Mouse (Mus musculus) cerebellum, adult 2 months (tissue): ENCODE measurements around the gene Prkcq. TPM values are rescaled to one million over a fixed set of nuclear protein-coding genes. Genes with fewer than 3 reads are reported as not detected.
"Not testable (repeated sequence)": the region's sequence is repeated elsewhere in the genome, so short reads cannot be mapped to it uniquely, and the experiment has no call there.

ENCODE experiments used
- DNase-seq, 2 experiments: peaks; one replicate each; pipeline ENCODE4 v3.0.0; 2021
- H3K27ac ChIP-seq: fragments of 200-500 bp; 2 replicates; pipeline ENCODE4 v1.5.1; 2012; ENCODE audit warnings: low read length, control low read depth, inconsistent platforms; ENCODE audit not compliant: insufficient read depth
- H3K27me3 ChIP-seq: fragments of 200-500 bp; 2 replicates; pipeline ENCODE4 v1.6.1; 2012; ENCODE audit warnings: inconsistent platforms, mild to moderate bottlenecking, low read length, moderate library complexity; ENCODE audit not compliant: control insufficient read depth, insufficient read depth
- H3K4me1 ChIP-seq: fragments of 200-500 bp; 2 replicates; pipeline ENCODE4 v1.6.1; 2011; ENCODE audit warnings: low read length; ENCODE audit not compliant: control insufficient read depth, insufficient read depth
- H3K4me3 ChIP-seq: fragments of 200-500 bp; replicated peaks from 2 replicates; pipeline ENCODE3; 2011; ENCODE audit warnings: mild to moderate bottlenecking, low read depth, low read length, control low read depth; ENCODE audit not compliant: insufficient read depth
- CTCF ChIP-seq: fragments of 200-500 bp; IDR thresholded peaks from 2 replicates; pipeline ENCODE4 v1.5.1; 2011; ENCODE audit warnings: low read depth, mild to moderate bottlenecking, control low read depth, low read length, moderate library complexity, borderline replicate concordance; ENCODE audit not compliant: insufficient read depth
- POLR2A ChIP-seq: fragments of 200-500 bp; IDR thresholded peaks from 2 replicates; pipeline ENCODE4 v1.6.1; 2011; ENCODE audit warnings: low read length, control low read depth, borderline replicate concordance; ENCODE audit not compliant: insufficient read depth
- WGBS: fragments of 180-500 bp; shearing (Covaris S2); methylation state at CpG from one replicate; pipeline ENCODE4 v1.1.7; 2018; 5-methylcytosine and 5-hydroxymethylcytosine counted together
- polyA plus RNA-seq: library from polyadenylated mRNA; depleted of rRNA; stranded (reverse); fragments of >200 nt; gene quantifications from 2 replicates; pipeline ENCODE4 v1.2.3, GENCODE M21; 2012

Gene Prkcq
- polyA plus RNA-seq, 1 experiment = 10.0 TPM

DNA sequence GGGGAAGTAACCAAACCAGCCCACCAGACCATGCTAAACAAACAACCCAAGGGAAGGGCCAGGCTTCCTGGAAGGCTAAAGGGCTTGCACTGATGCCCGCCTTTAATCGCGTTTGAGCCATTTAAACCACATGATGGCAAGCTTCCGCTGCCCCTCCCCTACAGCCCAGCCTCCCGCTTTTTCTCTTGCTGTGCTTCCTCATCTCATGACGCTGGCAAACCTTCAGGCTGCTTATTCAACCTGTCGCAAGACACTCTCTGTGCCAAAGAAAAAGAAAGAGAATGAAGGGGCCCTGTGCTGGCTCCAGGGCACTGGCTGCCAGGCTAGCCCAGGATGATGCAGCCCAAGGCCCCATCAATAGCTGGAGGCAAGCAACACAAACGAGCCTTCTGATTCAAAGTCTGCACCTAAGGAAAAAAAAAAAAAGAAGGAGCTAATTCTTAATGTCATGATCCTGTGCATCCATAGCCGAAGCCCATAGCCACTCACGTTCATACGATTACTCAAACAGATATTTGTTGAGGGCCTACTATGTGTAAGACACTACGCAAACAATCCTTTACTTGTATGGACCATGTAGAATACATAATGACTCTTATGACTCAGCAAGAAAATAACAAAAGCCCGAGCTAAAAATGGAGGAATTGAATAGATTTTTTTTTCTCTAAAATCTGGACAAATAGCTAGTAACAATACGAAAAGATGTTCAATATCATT lies 161.6 kb downstream of the Prkcq start:
- TF ChIP-seq CTCF (0 out of 2 replicates have a peak, but pooled peaks have one; percentile 2), POLR2A (no peak)
- peak; percentile 16 to 40 for DNase-seq
- peaks cover 2% of the 10 kb centered on the region; the same call in 1 of the 2 replicates for H3K4me1 ChIP-seq
- no peak overlapping the region for H3K4me3 ChIP-seq
- H3K27me3 ChIP-seq = no peaks in the 10 kb centered on the region
- 39% methylated on average over 14 of the region's 14 CpGs for WGBS
- H3K27ac ChIP-seq = no peak overlapping the region

DNA sequence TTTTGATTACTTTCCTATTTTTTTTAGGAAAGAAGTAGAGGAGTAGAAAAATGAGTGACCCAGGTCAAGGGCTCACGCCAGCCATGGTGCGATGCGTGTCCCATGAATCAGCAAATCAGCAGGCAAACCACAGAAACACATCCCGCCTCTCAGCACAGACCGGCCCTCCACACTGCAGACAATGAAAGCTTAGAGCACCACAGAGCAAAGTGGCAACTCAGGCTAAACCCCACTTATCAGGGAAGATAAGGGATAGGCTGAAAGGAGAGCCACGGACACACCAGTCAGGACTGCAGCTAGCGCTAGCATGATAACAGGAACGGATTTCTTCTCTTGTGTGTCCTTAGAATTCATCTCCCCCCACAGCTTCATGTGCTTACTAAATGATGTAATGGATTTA lies 164.4 kb downstream of the Prkcq start:
- peak overlapping the region; percentile 44; the same call in 1 of the 2 replicates for H3K27ac ChIP-seq
- H3K27me3 ChIP-seq = no peaks in the 10 kb centered on the region
- DNase-seq = no peak
- H3K4me1 ChIP-seq = peaks cover 4% of the 10 kb centered on the region; the same call in 1 of the 2 replicates
- no peak overlapping the region for H3K4me3 ChIP-seq
- TF ChIP-seq POLR2A (no peak), CTCF (no peak)
- WGBS = 82% methylated on average over 8 of the region's 8 CpGs

DNA sequence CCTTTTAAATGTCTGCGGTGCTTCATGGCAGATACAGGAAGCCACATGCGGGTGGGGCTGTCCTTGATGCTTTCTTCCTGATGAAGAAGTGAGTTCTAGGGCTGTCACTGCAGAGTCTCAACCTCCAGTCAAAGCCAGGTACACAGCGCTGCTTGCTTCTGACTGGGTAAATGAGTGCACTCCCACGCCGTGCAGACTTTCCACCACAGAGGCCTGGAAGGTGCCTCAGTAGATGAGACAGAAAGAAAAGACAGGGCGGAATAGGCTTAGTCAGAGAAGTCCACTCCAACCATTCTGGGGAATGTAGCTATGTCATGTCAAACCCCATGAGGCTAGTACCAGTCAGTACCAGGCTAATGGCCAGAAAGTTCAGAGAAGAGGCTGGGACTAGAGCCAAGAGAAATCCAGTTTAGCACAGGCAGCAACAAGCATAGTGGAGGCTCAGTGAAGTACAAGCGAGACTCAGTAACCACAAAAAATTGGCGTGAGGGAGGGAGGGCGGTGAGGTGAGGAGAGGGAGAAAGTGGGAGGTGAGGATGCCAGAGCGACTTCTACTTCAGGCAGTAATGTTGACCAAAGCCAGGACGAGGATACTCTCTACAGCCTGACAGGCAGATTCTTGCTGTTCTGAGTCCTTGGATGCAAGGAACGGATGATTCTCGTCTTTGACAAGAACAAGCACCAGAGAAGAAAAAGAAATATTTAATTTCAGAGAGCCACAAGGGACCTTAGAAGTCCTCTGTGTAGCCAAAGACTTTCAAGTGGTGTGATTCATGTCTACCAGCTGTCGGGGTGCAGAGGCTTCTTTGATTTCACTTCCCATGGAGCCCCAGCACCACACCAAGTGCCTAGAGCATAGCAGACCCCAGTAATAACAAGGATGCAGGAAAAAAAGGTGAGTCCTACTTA lies 167.3 kb downstream of the Prkcq start:
- peak in 1 of 2 experiments; percentile 47 for DNase-seq
- peak overlapping the region; percentile 65 for H3K27ac ChIP-seq
- H3K4me1 ChIP-seq = 0 out of 2 replicates have a peak, but pooled peaks cover 3% of the 10 kb centered on the region
- TF ChIP-seq CTCF (no peak), POLR2A (no peak)
- no peaks in the 10 kb centered on the region for H3K27me3 ChIP-seq
- peak overlapping the region; percentile 35 for H3K4me3 ChIP-seq
- 31% methylated on average over 14 of the region's 14 CpGs for WGBS

DNA sequence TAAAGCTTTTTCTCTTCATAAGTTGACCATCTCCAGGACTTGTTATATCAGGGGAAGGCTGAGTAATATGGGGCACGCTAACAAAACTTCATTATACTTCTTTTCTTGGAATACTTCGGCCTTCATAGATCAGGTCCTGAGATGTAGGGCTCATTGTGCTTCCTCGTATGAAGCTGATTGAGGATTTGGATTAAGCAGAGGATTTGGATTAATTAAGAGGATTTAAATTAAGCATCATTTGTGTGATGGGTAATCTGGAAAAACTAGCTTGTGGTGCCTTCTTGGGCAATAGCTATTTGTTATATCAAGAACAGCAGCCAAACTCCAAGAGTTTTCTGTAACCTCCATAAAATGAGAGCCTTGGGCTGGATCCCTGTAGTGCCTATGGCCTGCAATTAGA lies 172.8 kb downstream of the Prkcq start:
- Histone ChIP-seq H3K4me1 (no peaks in the 10 kb centered on the region), H3K27me3 (no peaks in the 10 kb centered on the region), H3K4me3 (no peak overlapping the region), H3K27ac (no peak overlapping the region)
- no peak for TF ChIP-seq POLR2A
- no peak for TF ChIP-seq CTCF
- WGBS = 93% methylated on average over 3 of the region's 3 CpGs
- no peak for DNase-seq

DNA sequence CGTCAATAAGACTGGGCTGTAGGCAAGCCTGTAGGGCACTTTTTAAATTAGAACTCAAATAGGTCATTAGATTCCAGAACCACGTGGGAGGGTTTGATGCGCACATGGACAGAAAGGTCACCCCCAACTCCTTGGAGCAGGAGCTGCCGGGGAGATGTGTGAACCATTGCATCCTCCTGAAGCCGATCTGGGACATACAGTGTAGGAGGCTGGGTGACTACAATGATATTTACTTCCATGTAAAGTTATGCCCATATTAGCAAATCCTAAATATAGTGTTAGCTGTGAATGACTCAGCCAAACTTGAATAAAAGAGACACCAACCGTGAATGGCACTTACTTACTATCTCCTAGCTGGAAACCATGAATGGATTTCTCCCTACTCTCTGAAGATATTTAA lies 174.5 kb downstream of the Prkcq start:
- 88% methylated on average over 6 of the region's 6 CpGs for WGBS
- not testable (repeated sequence) for DNase-seq

DNA sequence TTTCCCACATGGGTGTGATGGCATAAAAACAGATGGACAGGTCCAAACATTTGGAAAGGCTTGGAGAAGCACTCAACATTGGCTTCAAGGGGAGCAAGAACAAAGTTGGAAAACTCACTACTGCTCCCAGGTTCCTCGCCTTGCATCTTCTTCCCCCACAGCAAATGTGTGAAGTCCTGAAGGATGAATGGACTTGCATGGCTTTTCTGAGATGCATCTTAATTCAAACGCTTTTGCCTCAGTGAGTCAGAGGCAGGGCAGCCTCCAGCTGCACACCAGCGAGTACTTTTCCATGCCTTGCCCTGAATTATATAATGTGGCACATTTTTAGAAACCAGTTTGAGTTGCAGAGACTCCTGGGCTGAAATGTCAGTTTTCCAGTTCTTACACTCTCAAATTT lies 175.9 kb downstream of the Prkcq start:
- Histone ChIP-seq H3K4me1 (no peaks in the 10 kb centered on the region), H3K4me3 (no peak overlapping the region), H3K27me3 (no peaks in the 10 kb centered on the region), H3K27ac (no peak overlapping the region)
- TF ChIP-seq CTCF (no peak), POLR2A (no peak)
- DNase-seq = no peak
- 75% methylated on average over 3 of the region's 3 CpGs for WGBS

More for the DNA sequence above, 174.5 kb downstream of the Prkcq start:
- not testable (repeated sequence) for H3K4me3 ChIP-seq, H3K27me3 ChIP-seq, H3K4me1 ChIP-seq, H3K27ac ChIP-seq
